Mouse (Mus musculus) cerebellum, adult 8-10 months (tissue): ENCODE data around the gene Gdpd3.
A peak's percentile ranks its signal among the peaks of the same experiment; 100 is the strongest.
"Not testable (repeated sequence)": the region's sequence is repeated elsewhere in the genome, so short reads cannot be mapped to it uniquely, and the experiment has no call there.

Experiments used
- DNase-seq: peaks from one replicate; pipeline ENCODE4 v3.0.0; 2022

Gdpd3 gene

GRCm38 (mm10) chr7:126766201-126766600 is at the start of gene Gdpd3:
Gene Gdpd3, plus strand, starts transcription at chr7:126766334.
- no peak for DNase-seq

DNA sequence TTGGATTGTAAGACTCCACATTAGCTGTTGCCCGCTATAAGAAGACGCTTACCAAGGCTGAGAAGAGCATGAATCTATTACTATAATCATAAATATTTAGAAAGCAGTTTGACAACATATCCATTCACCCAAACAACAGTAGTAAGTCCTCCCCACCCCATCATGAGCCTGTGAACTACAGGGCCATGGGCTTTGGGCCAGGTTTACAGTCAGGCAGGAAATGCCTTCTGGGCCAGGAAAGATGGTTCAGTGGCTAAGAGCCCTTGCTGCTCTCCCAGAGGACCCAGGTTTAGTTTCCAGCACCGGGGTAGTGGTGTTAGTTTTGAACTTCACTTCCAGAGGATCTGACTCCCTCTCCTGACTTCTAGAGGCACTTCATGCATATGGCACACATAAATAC is 48.6 kb upstream of the Gdpd3 start:
- DNase-seq: no peak

DNA sequence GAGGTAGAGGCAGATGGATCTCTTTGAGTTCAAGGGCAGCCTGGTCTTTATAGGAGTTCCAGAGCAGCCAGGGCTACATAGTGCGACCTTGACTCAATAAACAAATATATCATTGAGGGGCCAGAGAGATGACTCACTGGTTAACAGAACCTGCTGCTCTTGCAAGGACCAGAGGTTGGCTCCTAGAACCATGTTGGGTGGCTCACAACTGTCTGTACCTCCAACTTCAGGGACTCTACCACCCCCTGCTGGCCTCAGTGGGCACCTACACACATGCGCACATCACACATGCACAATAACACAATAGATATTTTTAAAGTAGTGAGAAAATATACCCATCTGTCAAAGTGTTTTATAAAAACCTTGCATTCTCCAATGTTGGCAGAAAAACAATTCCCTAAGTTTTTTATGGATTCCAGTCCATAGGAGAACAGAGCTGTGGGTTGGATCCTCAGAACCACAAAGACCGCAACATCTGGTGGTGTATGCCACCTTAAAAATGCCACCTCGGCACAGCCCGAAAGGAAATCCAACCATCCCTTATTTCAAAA is 47.3 kb upstream of the Gdpd3 start:
- no peak for DNase-seq

- no peak for DNase-seq
Measured at GRCm38 (mm10) chr7:126721635-126722034, 44.5 kb upstream of the Gdpd3 start.

GRCm38 (mm10) chr7:126725077-126725476 is 41.1 kb upstream of the Gdpd3 start:
- no peak for DNase-seq

GRCm38 (mm10) chr7:126725667-126726066 is 40.5 kb upstream of the Gdpd3 start:
- DNase-seq: no peak

DNA sequence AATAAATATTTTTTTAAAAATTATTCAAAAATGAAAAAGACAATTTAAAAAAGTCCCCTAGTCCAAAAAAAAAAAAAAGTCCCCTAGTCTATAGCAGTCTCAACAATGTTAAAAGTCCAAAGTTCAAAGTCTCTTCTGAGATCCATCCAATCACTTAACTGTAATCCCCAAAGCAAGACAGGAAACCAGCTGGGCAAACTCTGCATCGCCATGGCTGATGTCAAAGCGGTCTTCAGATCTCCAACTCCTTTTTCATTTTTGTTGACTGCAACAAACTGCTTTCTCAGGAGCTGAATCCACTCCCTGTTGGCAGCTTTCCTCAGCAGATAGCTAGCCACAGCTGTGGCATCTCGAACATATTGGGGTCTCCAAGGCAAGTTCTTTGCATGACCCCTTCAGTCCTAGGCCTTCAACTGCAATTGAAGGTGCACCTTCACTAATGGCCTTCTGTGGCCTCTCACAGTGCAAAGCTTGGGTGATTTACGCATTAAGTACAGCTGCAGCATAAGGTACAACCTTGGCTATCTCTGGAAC is 35.8 kb upstream of the Gdpd3 start:
- DNase-seq: not testable (repeated sequence)

DNA sequence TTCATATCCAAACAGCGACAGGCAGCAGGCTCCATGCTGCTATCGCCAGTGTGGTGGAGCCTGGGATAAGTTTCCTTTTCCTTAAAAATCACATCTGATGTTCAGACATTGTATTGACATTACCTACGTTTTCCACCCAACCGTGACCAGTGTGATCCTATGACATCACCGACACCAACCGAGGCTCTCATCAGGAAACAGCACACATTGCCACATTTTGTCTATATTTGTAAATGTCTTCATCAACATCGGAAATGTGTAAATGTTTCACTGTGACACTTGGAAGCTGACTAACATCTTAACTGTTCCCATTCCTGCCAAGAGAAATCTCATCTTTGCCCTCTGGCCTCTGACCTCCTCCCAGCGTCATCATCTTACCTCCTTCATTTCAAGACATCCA is 30.0 kb upstream of the Gdpd3 start:
- DNase-seq: no peak

DNA sequence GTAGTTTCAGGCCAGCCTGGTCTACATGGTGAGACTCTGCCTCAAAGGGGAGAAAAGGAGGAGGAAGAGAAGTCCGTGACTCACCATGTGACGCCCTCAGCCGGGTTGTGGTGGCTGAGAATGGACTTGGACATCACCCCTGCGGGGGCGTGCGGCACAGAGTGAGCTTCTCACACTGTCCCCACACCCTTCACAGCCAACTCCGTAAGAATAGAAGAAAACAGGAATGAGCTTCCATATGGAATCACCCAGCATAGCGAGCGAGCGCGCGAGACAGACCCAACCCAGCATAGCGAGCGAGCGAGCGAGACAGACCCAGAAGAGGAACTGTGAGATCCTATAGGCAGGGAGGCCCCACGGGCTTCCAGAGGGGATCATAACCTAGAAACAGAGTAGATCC is 26.6 kb upstream of the Gdpd3 start:
- no peak for DNase-seq

GRCm38 (mm10) chr7:126740132-126740735 is 25.9 kb upstream of the Gdpd3 start:
- no peak for DNase-seq

GRCm38 (mm10) chr7:126740977-126741376 is 25.2 kb upstream of the Gdpd3 start:
- no peak for DNase-seq

- DNase-seq: no peak
Measured at GRCm38 (mm10) chr7:126741452-126741851, 24.7 kb upstream of the Gdpd3 start.

GRCm38 (mm10) chr7:126741964-126742482 is 24.1 kb upstream of the Gdpd3 start:
- no peak for DNase-seq

DNA sequence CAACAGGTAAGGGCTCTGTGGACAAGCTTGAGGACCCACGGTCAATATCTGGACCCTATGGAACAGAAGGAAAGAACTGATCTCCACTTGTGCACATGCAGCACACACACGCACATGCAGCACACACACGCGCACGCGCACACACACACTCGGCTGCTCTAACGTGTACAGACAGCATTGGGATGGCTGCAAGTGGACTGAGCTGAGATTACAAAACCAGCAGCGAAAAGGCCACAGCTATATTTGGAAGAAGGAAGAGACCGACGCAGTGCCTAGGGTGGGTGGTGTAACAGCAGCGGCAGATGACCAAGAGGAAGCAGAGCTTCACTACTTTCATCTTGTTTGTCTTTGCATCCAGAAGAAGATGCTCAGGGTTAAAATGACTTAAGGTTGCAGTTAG is 20.1 kb upstream of the Gdpd3 start:
- no peak for DNase-seq

GRCm38 (mm10) chr7:126746798-126747197 is 19.3 kb upstream of the Gdpd3 start:
- no peak for DNase-seq

DNA sequence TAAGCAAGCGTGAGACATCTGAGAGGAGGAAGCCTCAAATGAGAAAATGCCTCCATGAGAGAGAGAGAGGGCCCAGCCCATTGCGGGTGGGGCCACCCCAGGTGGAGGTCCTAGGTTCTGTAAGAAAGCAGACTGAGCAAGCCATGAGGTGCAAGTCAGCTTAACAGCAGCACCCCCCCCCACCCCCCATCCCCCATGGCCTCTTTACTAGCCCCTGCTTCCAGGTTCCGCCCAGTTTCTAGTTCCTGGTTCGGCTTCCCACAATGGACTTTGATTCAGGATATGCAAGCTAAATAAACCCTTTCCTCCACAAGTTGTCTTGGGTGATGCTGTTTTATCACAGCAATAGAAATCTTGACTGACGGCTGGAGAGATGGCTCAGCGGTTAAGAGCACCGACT is 17.3 kb upstream of the Gdpd3 start:
- DNase-seq: no peak

- no peak for DNase-seq
Measured at GRCm38 (mm10) chr7:126749582-126750343, 16.4 kb upstream of the Gdpd3 start.

DNA sequence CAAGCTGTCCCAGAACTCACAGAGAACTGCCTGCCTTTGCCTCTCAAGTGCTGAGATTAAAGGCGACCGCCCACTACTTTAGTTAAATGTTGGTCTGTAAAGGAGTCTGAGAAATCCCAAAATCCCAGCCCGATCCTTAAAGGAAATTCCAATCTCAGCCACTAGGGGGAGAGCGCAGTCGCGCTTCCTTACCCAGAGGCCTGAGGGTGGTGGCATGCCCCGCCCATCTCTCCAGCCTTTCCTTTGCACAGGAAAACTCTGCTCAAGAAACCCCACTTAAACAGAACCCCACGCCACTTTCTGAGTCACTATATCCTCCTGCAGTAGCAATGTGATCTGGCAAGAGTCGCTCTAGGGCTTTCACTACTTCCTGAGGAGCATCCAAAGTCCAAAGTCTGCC is 11.3 kb upstream of the Gdpd3 start:
- peak; percentile 85 for DNase-seq

DNA sequence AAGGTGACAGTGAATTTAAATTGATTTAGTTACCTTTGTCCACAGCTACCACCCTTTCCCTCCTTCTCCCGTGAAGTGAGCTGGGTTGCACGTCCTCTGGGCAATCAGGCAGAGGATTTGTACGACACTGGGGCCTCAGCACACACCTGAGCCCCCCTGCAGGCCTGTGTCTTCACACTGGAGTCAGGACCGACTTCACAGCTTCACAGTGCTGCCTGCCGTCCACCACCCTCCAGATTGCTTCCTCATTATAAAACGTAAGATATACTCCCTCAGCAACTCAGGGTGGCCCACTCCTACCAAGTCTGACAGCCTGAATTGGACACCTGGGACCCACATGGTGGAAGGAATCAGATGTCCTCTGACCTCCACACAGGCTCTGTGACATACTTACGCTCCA is 7.6 kb upstream of the Gdpd3 start:
- no peak for DNase-seq

DNA sequence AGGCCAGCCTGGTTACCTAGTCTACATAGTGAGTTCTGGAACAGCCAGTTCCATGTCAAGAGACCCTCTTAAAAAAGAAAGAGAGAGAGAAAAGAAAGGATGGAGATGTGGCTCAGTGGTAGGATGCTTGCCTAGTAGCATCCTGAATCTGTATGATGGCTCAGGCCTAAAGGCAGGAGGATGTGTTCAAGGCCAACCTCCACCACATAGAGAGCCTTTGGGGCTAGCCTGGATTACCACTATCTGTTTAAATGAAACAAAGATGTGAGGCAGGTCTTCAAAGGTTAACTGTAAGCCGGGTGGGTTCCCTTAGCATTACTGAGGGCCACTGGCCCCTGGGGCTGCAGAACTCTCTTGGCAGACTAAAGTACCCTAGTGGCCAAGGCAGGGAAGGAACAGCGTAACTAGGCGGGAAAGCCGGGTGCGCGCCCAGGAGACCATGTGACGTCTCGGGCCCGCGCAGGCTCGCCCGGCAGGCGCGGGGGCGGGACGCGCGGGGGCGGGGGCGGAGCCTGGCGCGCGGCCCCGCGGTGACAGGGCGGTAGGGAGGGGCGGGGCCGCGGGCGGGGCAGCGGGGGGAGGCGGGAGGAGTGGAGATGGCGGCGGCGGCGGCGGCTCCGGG is 7.0 kb upstream of the Gdpd3 start, which contains the start of gene Mapk3:
Gene Mapk3 (plus strand): TSS at position 552 of the 622 bp plus-strand sequence.
- DNase-seq: peak; percentile 88

DNA sequence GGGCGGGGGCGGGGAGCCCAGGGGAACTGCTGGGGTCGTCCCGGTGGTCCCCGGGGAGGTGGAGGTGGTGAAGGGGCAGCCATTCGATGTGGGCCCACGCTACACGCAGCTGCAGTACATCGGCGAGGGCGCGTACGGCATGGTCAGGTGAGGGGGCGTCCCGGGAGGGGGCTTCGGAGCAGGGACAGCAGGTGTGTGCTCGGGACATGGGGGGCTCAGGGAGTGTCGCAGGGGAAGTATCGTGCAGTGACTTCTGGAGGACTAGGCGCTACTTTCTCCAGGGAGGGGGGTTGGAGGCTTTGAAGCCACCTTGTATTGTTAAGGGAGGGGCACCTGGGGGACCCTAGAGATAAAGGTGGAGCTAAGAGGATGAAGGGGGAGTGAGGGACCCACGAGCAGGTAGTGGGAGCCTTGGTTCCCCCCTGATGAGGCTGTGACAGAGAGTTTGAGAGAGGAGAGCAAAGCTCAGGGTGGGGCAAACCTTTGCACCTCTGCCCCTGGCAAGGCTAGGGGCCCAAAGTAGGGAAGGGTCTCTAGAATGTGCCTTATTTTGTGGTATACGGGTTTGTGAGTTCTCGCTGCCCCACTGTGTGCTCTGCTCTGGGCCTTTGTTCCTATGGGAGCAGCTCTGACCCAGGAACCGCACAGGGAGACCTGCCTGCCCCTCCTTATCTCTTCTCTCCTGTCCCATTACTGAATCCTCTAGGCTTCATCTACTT is 6.3 kb upstream of the Gdpd3 start:
- DNase-seq: no peak

DNA sequence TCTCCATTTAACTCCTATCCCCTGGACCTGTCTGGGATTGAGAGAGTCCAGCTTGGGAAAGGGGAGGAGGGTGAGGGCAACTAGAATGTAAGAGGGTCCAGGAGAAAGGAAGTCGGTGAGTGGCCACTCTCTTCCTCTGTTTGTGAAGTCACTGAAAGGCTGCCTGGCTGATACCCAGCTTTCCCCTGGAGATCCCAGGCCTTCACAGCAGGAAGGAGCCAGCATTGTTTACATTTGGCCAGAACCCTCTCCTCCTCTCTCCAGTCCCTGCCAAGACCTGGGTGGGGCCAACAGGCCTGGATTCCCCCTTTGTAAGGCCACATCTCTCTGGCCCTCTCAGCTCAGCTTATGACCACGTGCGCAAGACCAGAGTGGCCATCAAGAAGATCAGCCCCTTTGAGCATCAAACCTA is 5.7 kb upstream of the Gdpd3 start:
- DNase-seq: peak; percentile 66

DNA sequence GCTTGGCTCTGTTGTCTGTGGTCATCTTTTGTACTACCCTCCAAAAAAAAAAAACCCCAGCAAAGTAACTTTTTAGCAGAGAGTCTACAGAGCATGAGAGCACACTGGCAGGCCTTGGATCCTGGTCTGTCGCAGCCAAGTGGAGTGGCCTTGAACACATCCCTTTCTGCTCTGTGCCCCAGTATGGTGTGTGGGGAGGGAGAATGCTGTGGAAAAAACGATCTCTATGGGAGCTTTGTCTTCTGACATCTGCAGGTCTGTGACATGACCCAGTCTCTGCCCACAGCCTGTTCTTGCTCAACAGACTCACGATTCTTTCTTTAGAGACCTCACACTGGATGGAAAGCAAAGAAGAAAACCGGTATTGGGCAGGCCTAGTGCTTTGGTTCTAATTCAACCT is 5.2 kb upstream of the Gdpd3 start:
- no peak for DNase-seq
